Mouse (Mus musculus) erythroblast, embryonic 14.5 days (primary cell): Measurements from ENCODE around the gene Eepd1.

Experiments used
- GATA1 ChIP-seq: IDR thresholded peaks from 2 replicates; pipeline ENCODE4 v1.6.1; 2012; ENCODE audit warnings: low read length, inconsistent platforms, mixed read lengths
- TAL1 ChIP-seq: IDR thresholded peaks from 3 replicates; pipeline ENCODE4 v1.6.1; 2012; ENCODE audit warnings: low read length, inconsistent platforms, mixed read lengths

- TF ChIP-seq TAL1 (no peak), GATA1 (no peak)
These were observed 1.8 kb upstream of the Eepd1 start for GRCm38 (mm10) chr9:25479392-25480020.
